Mouse (Mus musculus): ENCODE data around the gene Dglucy. TPM values are rescaled to one million over a fixed set of nuclear protein-coding genes. Genes with fewer than 3 reads are reported as not detected.
"Not testable (repeated sequence)": the region's sequence is repeated elsewhere in the genome, so short reads cannot be mapped to it uniquely, and the experiment has no call there.

Dglucy gene
- polyA plus RNA-seq, 1 experiment from 2014 or later: 0.57 TPM

- Histone ChIP-seq H3K4me2 (replicated peaks; ENCODE audit: low read depth, low read length) (no peak overlapping the region), H3K27ac (ENCODE audit: low read depth, low read length) (no peak overlapping the region), H3K9ac (ENCODE audit: low read depth, low read length) (no peak overlapping the region), H3K9me3 (ENCODE audit: control insufficient read depth, low read length) (no peaks in the 10 kb centered on the region), H3K4me1 (replicated peaks; ENCODE audit: control insufficient read depth, insufficient read depth, low read length) (no peaks in the 10 kb centered on the region), H3K36me3 (ENCODE audit: control insufficient read depth, insufficient read depth, low read length) (no peaks in the 10 kb centered on the region), H3K27me3 (ENCODE audit: control insufficient read depth, insufficient read depth, low read length) (no peaks in the 10 kb centered on the region), H3K4me3 (ENCODE audit: low read depth, low read length) (no peak overlapping the region)
- ATAC-seq (ENCODE audit: low FRiP score) (no peak), DNase-seq (ENCODE audit: low spot score) (no peak)
- WGBS: 64% methylated on average over 3 of the region's 3 CpGs
These were observed 11.2 kb downstream of the Dglucy start for GRCm38 (mm10) chr12:100789981-100790550.

- WGBS: 82% methylated on average over 6 of the region's 6 CpGs
- Histone ChIP-seq H3K4me1 (replicated peaks; ENCODE audit: control insufficient read depth, insufficient read depth, low read length) (no peaks in the 10 kb centered on the region), H3K27ac (ENCODE audit: low read depth, low read length) (no peak overlapping the region), H3K36me3 (ENCODE audit: control insufficient read depth, insufficient read depth, low read length) (no peaks in the 10 kb centered on the region), H3K9me3 (ENCODE audit: control insufficient read depth, low read length) (no peaks in the 10 kb centered on the region), H3K4me3 (ENCODE audit: low read depth, low read length) (no peak overlapping the region), H3K27me3 (ENCODE audit: control insufficient read depth, insufficient read depth, low read length) (no peaks in the 10 kb centered on the region), H3K9ac (ENCODE audit: low read depth, low read length) (no peak overlapping the region), H3K4me2 (replicated peaks; ENCODE audit: low read depth, low read length) (no peak overlapping the region)
- DNase-seq (ENCODE audit: low spot score) (no peak), ATAC-seq (ENCODE audit: low FRiP score) (no peak)
These were observed 12.6 kb downstream of the Dglucy start for GRCm38 (mm10) chr12:100791425-100791824.

- 74% methylated on average over 7 of the region's 7 CpGs for WGBS
- Histone ChIP-seq H3K4me2 (replicated peaks; ENCODE audit: low read depth, low read length) (no peak overlapping the region), H3K36me3 (ENCODE audit: control insufficient read depth, insufficient read depth, low read length) (no peaks in the 10 kb centered on the region), H3K27ac (ENCODE audit: low read depth, low read length) (no peak overlapping the region), H3K4me3 (ENCODE audit: low read depth, low read length) (no peak overlapping the region), H3K9ac (ENCODE audit: low read depth, low read length) (no peak overlapping the region), H3K27me3 (ENCODE audit: control insufficient read depth, insufficient read depth, low read length) (no peaks in the 10 kb centered on the region), H3K9me3 (ENCODE audit: control insufficient read depth, low read length) (no peaks in the 10 kb centered on the region), H3K4me1 (replicated peaks; ENCODE audit: control insufficient read depth, insufficient read depth, low read length) (no peaks in the 10 kb centered on the region)
- DNase-seq (ENCODE audit: low spot score) (no peak), ATAC-seq (ENCODE audit: low FRiP score) (no peak)
These were observed 15.8 kb downstream of the Dglucy start for GRCm38 (mm10) chr12:100794450-100795230.

GRCm38 (mm10) chr12:100795390-100796036, 16.7 kb downstream of the Dglucy start:
- DNase-seq (ENCODE audit: low spot score) (no peak), ATAC-seq (ENCODE audit: low FRiP score) (no peak)
- H3K4me3 ChIP-seq (ENCODE audit: low read depth, low read length): no peak overlapping the region
- no peaks in the 10 kb centered on the region for H3K9me3 ChIP-seq (ENCODE audit: control insufficient read depth, low read length)
- H3K27ac ChIP-seq (ENCODE audit: low read depth, low read length): no peak overlapping the region
- no peaks in the 10 kb centered on the region for H3K4me1 ChIP-seq (replicated peaks; ENCODE audit: control insufficient read depth, insufficient read depth, low read length)
- 89% methylated on average over 7 of the region's 7 CpGs for WGBS
- no peak overlapping the region for H3K4me2 ChIP-seq (replicated peaks; ENCODE audit: low read depth, low read length)
- no peaks in the 10 kb centered on the region for H3K36me3 ChIP-seq (ENCODE audit: control insufficient read depth, insufficient read depth, low read length)
- H3K27me3 ChIP-seq (ENCODE audit: control insufficient read depth, insufficient read depth, low read length): no peaks in the 10 kb centered on the region
- H3K9ac ChIP-seq (ENCODE audit: low read depth, low read length): no peak overlapping the region

- DNase-seq (ENCODE audit: low spot score); H3K4me2 ChIP-seq (replicated peaks; ENCODE audit: low read depth, low read length); H3K36me3 ChIP-seq (ENCODE audit: control insufficient read depth, insufficient read depth, low read length); H3K9ac ChIP-seq (ENCODE audit: low read depth, low read length); H3K27ac ChIP-seq (ENCODE audit: low read depth, low read length); H3K4me1 ChIP-seq (replicated peaks; ENCODE audit: control insufficient read depth, insufficient read depth, low read length); H3K4me3 ChIP-seq (ENCODE audit: low read depth, low read length); ATAC-seq (ENCODE audit: low FRiP score); H3K27me3 ChIP-seq (ENCODE audit: control insufficient read depth, insufficient read depth, low read length); H3K9me3 ChIP-seq (ENCODE audit: control insufficient read depth, low read length): not testable (repeated sequence)
- 94% methylated on average over 19 of the region's 19 CpGs for WGBS
These were observed 24.5 kb downstream of the Dglucy start for GRCm38 (mm10) chr12:100803391-100803790.

- no peak for ATAC-seq (ENCODE audit: low FRiP score)
- no peaks in the 10 kb centered on the region for H3K4me1 ChIP-seq (replicated peaks; ENCODE audit: control insufficient read depth, insufficient read depth, low read length)
- no peaks in the 10 kb centered on the region for H3K9me3 ChIP-seq (ENCODE audit: control insufficient read depth, low read length)
- no peak overlapping the region for H3K27ac ChIP-seq (ENCODE audit: low read depth, low read length)
- no peak overlapping the region for H3K4me2 ChIP-seq (replicated peaks; ENCODE audit: low read depth, low read length)
- H3K9ac ChIP-seq (ENCODE audit: low read depth, low read length): no peak overlapping the region
- DNase-seq (ENCODE audit: low spot score): no peak
- no peaks in the 10 kb centered on the region for H3K36me3 ChIP-seq (ENCODE audit: control insufficient read depth, insufficient read depth, low read length)
- WGBS: 78% methylated on average over 7 of the region's 7 CpGs
- no peaks in the 10 kb centered on the region for H3K27me3 ChIP-seq (ENCODE audit: control insufficient read depth, insufficient read depth, low read length)
- no peak overlapping the region for H3K4me3 ChIP-seq (ENCODE audit: low read depth, low read length)
These were observed 28.4 kb downstream of the Dglucy start for GRCm38 (mm10) chr12:100807280-100807679.

GRCm38 (mm10) chr12:100808609-100809280, 29.9 kb downstream of the Dglucy start:
- Histone ChIP-seq H3K36me3 (ENCODE audit: control insufficient read depth, insufficient read depth, low read length) (no peaks in the 10 kb centered on the region), H3K27me3 (ENCODE audit: control insufficient read depth, insufficient read depth, low read length) (no peaks in the 10 kb centered on the region), H3K27ac (ENCODE audit: low read depth, low read length) (no peak overlapping the region), H3K4me3 (ENCODE audit: low read depth, low read length) (no peak overlapping the region), H3K9me3 (ENCODE audit: control insufficient read depth, low read length) (no peaks in the 10 kb centered on the region), H3K9ac (ENCODE audit: low read depth, low read length) (no peak overlapping the region), H3K4me2 (replicated peaks; ENCODE audit: low read depth, low read length) (no peak overlapping the region), H3K4me1 (replicated peaks; ENCODE audit: control insufficient read depth, insufficient read depth, low read length) (no peaks in the 10 kb centered on the region)
- 54% methylated on average over 13 of the region's 13 CpGs for WGBS
- DNase-seq (ENCODE audit: low spot score) (no peak), ATAC-seq (ENCODE audit: low FRiP score) (no peak)

- DNase-seq (ENCODE audit: low spot score) (no peak), ATAC-seq (ENCODE audit: low FRiP score) (no peak)
- Histone ChIP-seq H3K4me2 (replicated peaks; ENCODE audit: low read depth, low read length) (no peak overlapping the region), H3K4me1 (replicated peaks; ENCODE audit: control insufficient read depth, insufficient read depth, low read length) (no peaks in the 10 kb centered on the region), H3K36me3 (ENCODE audit: control insufficient read depth, insufficient read depth, low read length) (no peaks in the 10 kb centered on the region), H3K9me3 (ENCODE audit: control insufficient read depth, low read length) (no peaks in the 10 kb centered on the region), H3K27me3 (ENCODE audit: control insufficient read depth, insufficient read depth, low read length) (no peaks in the 10 kb centered on the region), H3K9ac (ENCODE audit: low read depth, low read length) (no peak overlapping the region), H3K4me3 (ENCODE audit: low read depth, low read length) (no peak overlapping the region), H3K27ac (ENCODE audit: low read depth, low read length) (no peak overlapping the region)
- 86% methylated on average over 11 of the region's 11 CpGs for WGBS
These were observed 31.7 kb downstream of the Dglucy start for GRCm38 (mm10) chr12:100810542-100810941.

All from hindbrain, embryonic 11.5 days (tissue).